Mouse (Mus musculus): ENCODE measurements around the gene Agrn.
A peak's percentile ranks its signal among the peaks of the same experiment; 100 is the strongest.

Agrn gene

DNA sequence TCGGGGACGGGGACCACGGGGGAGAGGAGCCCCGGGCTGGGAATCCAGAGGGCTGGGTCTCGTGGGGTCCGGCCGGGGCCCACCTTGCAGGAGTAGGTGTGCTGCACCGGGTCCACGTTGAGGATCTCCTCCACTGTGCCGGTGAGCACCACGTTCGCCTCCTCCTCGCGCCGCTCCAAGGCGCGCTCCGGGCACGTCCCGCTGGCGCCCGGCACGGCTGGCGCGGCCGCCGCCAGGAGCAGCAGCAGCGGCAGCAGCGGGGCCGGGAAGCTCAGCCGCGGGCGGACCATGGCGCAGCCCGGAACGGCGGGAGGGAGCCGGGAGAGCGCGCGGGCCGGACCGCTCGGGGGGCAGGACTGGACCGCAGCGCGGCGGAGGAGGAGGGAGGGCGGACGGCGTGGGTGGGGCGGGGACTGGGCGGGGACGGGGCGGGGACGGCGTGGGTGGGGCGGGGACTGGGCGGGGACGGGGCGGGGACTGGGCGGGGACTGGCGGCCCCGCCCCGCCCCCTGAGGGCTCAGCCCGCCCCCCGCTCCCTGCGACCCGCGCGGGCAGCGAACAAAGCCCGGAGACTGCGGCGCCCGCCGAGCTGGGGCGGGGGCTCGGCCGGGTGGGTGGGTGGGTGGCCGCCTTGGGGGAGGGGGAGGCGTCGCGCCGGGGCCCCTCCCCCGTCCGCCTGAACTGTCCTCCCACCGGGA, at the start of gene Agrn:
Agrn (minus strand) TSS at position 358 of the 698 bp plus-strand sequence.
- peak; percentile 73 for DNase-seq

DNA sequence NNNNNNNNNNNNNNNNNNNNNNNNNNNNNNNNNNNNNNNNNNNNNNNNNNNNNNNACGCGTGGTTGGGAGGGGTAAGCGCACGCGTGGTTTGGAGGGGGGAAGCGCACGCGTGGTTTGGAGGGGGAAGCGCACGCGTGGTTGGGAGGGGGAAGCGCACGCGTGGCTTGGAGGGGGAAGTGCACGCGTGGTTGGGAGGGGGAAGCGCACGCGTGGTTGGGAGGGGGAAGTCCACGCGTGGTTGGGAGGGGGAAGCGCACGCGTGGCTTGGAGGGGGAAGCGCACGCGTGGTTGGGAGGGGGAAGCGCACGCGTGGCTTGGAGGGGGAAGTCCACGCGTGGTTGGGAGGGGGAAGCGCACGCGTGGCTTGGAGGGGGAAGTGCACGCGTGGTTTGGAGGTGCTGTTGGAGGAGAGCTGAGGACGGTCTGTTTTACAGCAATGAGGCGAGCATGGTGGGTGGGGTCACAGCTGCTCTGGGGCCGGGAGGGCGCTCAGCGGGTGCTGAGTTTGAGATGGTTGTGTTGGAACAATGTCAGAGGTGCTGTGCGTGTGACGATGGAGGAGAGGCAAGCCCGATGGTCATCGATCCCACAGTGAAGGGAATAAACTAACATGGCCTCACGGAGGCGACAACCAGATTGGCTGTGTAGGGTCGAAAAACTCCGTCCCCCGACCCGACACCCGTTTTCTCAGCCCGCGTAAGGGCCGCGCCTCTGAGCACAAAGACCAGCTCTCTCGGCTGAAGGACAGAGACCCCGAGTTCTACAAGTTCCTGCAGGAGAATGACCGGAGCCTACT, 39.6 kb upstream of the Agrn start:
- DNase-seq, result no peak

DNA sequence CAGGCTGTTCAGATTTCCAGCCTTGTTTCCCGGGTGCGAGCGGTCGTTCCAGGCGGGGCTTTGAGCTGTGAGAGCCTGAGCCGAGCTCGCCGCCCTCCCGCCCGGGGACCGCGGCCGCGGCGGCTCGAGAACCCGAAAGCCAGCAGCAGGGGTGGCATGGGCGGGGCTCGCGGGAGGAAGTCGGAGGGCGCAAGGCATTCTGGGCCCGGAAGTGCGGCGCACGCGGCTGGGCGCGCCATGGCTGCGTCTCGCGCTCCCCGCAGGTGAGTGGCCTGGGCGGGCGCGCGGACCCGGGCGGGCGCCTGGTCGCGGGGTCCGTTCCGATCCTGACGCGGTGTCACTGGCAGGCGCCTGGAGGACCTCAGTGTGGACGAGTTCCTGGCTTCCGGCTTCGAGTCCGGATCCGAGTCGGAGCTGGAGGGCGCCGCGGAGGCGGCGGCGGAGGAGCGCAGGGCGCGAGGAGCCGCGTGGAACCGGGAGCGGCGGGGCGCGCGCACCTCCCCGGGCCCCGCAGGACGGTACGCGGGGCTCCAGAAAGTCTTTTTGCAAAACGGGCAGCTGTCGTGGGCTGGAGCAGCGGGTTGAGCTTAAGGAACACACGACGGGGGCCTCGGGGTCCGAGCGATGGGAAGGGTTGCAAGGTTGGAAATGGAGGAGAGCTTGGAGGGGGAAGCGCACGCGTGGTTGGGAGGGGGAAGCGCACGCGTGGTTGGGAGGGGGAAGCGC, 38.7 kb upstream of the Agrn start, which contains the start of gene Noc2l:
Noc2l (plus strand) TSS at position 203 of the 726 bp plus-strand sequence.
- peak; percentile 86 for DNase-seq

DNA sequence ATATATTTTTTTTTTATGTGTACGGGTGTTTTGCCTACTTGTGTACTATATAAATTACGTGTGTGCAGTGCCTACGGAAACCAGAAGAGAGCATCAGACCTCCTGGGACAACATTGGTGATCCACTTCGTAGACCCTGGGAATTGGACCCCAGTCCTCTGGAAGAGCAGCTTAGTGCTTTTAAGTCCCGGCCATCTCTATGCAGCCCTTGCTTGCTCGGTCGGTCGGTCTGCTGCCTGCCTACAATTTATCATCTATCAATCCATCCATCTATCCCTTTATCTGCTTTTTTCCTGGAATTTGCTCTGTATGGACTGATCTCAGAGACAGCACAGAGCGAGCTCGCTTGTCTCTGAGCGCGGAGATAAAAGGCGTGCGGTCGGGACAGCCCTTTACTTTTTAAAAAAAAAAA, 38.1 kb upstream of the Agrn start:
- DNase-seq, result no peak

DNA sequence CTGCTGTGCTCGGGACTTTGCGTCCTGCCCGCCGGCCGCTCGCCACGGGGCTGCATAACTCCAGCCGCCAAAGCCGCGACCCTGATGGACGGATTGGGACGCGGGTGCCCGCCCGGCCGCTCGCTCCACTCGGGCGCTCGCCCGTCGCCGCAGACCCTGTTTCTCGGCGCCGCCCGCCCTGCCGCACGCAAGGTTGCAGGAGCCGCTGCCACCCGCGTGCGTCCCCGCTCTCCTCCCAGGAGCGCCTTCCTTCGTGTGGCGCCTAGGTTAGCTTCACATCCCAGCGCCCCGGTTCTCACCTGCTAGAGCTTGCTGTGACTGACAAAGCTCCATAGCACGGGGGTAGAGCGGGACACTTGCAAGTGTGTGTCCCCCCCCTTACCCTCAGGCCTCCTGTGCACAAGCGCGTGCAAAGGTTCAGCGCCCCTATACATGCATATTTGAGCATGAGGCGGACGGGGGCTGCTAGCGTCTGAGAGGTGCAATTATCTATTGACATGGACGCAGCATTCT, 37.5 kb upstream of the Agrn start, which contains the start of gene Plekhn1:
Plekhn1 (minus strand) TSS at position 157 of the 513 bp plus-strand sequence.
- peak; percentile 73 for DNase-seq

DNA sequence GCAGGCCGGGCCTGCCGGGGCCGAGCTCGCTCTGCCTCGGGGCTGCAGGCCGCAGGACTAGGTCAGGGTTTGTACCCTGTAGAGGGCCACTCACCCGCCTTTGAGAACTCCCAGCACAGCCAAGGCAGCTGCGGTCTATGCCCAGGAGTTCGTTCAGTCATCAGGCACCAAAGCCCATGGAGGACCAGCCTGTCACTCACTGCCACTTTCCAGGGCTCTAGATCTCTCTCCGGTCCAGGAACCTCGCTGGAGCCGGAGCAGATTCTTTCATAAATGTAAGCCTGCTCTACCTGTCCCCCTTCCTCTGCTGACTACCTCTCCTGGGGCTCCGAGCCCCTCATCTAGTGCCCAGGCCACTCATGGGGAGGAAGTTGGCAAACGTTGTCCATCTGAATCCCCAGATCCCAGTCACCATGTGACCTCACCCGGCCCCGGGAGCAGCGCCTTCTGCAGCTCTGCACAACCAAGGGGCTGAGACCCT, 36.8 kb upstream of the Agrn start:
- no peak for DNase-seq

DNA sequence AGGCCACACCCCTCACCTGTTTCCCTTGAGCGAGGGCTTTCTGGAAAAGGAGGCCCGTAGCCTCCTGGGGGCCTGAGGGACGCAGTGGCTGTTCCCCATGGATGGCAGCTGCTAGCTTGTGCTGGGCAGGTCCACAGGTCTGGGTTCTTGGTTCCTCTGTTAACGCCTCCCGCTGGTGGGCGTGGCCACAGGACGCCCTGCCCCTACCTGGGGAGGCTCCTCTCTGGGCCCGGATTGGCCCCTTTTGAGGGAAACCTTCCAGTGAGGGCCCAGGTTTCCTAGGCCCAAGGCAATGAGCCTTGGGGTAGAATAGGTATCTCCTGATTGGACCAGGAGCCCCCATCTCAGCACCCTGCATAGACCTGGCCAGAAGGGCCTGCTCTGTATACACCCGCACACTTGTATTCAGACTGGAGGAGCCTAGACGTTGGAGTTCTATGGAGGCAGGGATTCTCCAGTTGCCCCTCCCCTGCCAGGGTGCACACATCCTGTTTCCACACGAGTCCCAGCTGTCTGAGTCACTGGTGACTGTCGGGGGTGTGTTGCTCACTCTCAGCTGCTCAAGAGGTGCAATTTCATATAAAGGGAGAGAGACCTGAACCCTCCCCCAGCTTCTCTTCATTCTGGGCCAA, 31.2 kb upstream of the Agrn start:
- DNase-seq, result no peak

DNA sequence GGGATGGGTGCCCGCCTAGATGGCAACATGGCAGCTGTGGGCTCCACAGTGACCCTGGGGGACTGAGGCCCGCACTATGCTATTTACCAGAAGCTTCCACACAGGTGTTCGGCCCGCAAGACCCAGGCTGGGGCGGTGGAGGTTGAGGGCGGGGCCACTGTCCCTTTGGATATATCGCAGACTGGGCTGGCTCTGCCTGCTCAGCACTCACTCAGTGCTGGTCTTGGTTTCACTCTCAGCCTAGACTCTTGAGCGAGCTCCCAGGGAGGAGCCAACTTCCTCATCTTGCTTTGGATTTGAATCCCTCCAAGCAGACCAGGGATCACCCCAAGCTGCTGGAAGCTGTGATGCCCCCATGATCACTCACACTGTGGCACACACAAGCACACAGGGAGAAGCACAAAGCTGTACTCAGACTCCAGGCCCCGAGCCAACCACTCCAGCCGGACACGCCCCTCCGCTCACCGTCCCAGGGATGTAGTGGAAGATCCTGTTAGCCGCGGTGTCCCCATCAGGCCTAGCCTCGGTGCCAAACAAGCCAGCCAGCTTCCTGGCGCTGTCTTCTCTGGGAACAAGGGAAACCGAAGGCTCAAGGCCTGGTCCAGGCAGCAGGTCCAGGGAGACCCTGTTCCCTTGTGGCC, 30.6 kb upstream of the Agrn start:
- DNase-seq, result no peak

DNA sequence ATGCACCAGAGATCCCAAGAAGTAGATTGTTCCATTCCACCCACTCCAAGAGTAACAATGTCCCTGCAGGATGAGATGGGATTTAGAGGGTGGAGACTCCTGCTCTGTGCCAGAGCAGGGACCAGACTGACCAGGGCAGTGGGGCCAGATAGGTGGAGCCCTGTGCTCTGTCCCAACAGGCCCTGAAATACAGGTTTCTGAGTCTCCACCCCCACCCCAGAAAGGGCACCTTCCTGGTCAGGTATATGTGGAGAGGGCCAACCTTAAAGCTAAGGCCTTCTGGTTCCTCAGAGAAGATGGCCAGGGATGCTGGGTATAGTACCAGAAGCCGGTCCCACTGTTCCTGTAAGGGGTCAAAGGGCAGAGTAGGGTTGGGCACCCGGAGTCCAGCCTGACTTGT, 27.0 kb upstream of the Agrn start:
- no peak for DNase-seq

DNA sequence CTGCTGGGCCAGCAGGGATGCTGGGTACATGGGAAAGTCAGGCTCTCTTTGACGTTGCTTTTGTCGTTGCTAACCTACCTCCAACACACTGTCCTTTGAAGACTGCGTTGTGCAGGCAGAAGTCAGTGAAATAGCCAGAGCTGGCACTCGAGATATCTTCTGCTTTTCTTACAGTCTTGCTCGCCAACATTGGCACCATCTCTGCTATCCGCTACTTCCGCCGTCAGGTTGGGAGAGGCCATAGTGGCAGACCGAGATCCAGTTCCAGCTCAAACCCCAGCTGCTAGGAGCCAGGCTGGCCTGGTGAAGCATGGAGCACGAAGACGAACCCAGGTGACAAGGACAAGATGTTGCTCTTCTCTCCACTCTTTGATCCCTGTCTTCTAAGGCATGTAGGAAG, 22.6 kb upstream of the Agrn start:
- DNase-seq, result no peak

DNA sequence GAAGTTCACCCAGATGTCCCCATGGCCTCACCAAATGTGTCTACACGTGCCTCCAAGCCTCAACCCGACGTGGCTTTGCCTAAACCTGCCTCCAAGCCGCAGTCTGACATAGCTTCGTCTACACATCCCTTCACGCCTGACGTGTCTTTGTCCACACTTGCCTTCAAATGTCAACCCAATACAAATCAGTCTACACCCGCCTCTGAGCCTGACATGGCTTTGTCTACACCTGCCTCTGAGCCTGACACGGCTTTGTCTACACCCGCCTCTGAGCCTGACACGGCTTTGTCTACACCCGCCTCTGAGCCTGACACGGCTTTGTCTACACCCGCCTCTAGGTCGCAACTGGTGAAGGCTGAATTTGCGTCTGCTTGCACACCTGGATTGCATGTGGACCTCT, 20.6 kb upstream of the Agrn start:
- no peak for DNase-seq

DNA sequence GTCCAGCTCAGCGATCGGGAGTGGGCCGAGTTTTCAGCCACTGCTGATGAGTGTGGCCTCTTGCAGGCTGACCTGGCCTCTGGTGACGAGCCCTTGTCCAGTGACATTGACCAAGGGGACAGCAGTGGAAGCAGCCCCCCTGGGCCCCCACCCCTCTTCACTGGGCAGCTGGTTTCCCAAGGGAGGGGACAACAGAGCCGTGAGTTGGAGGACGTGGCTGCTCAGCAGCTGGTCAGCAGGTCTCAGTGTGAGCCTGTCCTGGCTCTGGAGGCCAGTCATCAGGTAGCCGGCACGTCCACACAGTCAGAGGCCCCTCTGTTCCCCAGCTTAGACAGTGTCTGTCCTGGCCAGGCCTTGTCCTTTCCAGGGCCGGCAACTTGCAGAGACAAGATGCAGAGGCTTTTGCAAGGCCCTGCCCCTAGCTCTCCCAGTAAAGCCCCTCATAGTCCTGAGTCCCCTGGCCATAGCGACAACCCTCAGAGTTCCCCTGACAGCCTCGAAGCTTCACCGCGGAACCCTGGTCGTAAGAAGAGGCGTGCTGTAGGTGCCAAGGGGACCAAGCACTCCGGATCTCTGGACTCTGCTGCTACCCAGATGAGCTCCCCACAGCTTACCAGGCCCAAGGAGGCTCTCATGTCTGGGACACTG, 19.9 kb upstream of the Agrn start:
- no peak for DNase-seq

DNA sequence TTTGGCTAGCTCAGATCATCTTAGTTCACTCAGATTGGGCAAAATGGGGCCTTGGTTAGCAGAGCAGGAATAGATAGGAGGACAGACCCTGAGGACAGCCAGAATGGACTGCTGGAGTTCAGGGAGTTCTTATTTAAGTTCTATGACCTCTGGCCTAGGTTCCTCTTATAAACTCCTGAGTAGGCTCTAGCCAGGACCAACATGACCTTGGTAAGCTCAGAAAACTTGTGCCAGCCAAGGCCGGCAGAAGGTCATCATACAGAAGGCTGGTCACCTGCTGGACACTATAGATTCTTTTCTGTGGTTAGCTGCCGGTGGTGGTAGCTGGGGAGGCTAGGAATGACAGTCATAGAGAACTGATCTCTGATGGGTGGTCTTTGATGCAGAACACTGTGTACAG, 18.9 kb upstream of the Agrn start:
- no peak for DNase-seq

DNA sequence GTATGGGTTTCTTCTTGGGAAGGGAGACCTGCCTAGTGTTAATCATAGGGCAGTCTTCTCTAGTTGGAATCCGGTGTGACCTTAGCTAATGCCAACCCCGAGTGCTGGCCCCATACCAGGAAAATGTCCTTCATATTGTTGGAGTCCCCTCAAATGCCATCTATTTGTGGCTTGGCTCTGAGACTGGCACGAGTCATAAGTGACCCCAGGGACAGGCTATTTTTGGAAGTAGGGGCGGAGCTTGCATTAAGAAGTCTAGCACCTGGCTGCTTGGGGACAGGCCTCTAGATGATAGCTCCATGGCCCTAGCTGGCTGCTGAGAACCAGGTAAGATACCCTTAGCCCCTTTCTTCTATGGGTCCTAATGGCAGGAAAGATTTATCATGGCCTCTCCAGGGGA, 18.4 kb upstream of the Agrn start, which contains the start of gene Perm1:
Perm1 (plus strand) TSS at position 220 of the 400 bp plus-strand sequence.
- no peak for DNase-seq

DNA sequence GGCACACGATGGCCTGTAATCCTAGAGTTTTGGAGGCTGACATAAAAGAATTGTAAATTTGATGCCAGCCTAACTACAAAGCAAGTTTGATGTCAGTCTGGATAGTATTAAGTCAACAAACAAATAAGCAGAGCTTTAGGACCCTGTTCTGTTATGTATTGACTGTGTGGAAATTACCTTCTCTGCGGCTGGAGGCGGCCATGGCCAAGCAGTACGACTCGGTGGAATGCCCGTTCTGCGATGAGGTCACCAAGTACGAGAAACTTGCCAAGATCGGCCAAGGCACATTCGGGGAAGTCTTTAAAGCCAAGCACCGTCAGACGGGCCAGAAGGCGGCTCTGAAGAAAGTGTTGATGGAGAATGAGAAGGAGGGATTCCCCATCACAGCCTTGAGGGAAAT, 15.8 kb upstream of the Agrn start:
- DNase-seq, result no peak

DNA sequence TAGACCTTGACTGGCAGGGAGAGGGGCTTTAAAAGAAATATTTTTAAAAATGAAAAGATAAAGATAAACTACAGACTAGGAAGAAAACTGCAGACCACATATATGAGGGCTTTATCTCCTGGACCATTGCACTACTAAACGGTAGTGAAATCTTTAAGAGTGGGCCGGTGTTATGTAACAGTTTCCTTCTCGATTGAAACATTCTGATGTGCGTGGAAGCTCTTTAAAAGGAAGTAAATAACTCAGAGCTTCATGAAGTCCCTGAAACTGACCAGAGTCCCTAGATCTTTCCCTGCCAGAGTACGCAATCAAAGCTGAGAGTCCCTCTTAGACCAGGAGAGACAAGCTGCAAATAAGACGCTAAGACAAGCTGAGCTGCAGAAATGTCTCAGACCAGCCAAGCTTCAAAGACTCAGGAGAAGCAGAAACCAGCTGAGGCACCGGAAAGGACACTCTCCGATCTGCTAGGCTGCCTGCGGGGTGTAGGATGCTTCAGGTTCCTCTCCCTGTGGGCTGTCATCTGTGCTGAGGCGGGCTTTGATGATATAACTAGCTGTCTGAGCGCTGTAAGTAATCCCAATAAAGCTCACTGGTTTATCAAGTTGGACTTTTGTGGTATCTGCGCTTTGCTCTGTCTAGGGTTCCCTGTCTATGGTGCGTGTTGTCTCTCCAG, 12.8 kb upstream of the Agrn start:
- DNase-seq, result no peak

DNA sequence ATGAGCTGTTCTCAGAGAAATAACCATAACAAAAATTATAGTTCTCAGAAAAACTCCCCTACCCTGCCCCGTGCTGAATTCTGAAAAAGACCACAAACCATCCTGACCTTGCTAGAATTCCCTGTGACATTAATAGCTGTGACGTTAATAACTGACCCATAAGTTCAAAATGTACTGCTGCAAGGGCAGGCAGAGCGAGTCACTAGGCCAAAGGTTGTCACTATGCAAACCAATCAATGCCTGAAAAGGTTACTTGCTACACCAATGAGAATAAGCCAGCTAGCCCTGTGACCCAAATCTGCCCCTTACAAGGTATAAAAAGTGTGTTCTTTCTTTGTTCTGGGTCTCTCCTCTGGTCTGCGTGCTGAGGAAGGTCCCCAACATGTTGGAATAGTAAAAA, 11.6 kb upstream of the Agrn start:
- DNase-seq, result no peak

DNA sequence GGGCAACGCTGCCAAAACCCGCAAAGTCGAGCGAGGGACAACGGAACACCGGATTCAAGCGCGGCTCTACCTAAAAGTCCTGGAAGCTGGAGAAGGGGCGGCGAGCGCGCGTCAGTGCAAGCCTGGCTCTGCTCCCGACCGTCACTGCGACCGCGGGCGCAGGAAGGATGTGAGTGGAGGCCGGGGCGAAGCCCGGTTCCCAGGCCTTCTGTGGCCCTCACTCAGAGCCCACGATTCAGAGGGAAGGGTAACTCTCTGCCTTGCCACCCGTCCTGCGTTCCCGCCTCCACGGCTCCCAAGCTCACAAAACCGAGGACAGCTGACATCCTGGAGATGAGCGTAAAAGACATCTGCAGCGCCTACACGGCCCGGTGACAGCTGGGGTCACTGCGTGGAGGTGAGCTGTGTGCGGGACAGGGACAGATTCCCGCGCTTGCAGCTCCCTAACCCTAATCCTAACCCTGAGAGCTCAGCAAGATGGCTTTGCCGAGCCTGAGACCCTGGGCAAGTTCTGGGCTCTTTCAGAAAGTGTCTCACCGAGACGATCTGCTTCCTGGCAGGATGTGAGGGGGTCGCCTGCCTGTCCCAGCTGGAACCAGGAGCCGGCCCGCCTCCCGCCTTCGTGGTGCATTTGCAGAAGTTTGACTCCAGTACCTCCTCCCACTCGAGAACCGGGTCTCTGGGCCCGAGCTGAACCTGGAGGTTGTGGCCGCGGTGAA, 6.3 kb upstream of the Agrn start:
- no peak for DNase-seq

DNA sequence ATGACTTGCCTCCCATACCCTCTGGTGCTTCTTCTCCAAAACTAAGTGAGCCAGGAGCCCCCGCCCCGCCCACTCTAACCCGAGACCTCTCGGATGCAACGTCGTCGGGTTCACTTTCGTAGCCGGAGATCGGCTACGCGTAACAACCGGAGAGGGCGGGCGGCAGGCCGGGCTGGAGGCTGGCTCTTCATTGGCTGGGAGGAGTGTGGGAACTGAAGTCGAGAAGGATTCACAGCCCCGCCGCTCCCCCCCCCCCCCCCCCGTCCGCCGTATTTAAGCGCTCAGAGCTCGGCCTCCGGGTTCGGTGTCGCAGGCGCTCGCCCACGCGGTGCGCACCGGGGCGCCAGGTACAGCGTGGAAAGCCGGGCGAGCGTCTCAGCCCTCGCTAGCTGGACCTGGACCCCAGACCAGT, 5.7 kb upstream of the Agrn start, which contains the start of gene AW011738:
AW011738 (plus strand) TSS at position 304 of the 412 bp plus-strand sequence.
- DNase-seq, result peak; percentile 68

DNA sequence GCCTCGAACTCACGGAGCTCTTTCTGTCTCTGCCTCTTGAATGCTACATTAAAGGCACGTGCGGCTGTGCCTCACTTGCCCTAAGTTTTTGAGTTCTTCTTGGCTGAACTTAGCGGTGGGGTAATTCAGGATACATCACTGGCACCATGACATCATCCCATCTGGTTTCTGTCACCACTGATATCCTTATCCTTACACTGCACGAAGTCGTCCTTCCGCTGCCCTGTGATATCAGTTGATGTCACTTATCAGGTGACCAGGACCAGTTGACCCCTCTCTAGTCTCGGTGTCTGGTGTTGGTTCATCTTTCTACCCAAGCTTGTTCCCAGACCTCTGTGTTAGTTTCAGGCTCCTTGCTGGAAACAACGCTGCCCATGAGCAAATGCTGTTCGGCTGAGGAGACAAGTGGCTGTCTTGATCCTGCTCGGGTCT, 5.2 kb upstream of the Agrn start:
- DNase-seq, result no peak
